Mouse (Mus musculus): ENCODE measurements around the gene Rpl29.

Gene Rpl29

DNA sequence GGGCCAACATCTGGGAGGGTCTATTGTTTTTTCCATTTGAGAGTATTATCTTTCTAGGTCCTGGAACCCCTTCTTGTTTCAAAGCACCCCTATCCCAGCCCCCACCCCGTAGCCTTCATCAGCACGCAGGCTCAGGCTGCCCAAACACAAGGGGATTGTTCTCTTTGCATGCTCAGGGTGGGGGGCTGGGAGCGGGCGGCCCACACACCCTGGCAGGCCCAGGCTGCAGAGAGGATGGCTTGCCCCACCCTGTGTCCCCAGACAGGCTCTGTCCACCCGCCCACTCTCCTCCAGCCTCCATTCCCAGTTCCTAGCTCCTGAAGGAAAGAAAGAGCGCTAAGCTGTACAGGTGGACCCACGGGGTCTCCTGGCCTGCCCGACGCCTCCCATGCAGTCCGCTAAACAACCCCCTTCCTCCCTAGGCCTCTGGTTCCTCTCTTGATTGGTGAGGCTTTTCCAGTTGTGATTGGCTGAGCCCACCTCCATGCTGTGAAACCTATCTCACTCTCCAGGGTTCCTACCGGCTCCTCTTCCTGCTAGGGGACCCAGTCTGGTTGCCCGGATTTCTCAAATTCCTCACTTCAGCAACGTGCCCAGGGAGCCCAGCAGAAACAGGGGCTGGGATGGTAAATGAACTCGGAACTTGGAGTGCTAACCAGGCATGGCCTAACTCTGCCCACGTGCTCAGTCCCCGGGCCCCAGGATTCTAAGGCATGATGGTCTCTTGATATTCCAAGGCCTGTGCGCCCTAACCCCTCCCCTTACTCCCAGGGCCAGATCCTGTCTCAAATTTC lies 25.8 kb downstream of the Rpl29 start:
- DNase-seq = peak; percentile 62

DNA sequence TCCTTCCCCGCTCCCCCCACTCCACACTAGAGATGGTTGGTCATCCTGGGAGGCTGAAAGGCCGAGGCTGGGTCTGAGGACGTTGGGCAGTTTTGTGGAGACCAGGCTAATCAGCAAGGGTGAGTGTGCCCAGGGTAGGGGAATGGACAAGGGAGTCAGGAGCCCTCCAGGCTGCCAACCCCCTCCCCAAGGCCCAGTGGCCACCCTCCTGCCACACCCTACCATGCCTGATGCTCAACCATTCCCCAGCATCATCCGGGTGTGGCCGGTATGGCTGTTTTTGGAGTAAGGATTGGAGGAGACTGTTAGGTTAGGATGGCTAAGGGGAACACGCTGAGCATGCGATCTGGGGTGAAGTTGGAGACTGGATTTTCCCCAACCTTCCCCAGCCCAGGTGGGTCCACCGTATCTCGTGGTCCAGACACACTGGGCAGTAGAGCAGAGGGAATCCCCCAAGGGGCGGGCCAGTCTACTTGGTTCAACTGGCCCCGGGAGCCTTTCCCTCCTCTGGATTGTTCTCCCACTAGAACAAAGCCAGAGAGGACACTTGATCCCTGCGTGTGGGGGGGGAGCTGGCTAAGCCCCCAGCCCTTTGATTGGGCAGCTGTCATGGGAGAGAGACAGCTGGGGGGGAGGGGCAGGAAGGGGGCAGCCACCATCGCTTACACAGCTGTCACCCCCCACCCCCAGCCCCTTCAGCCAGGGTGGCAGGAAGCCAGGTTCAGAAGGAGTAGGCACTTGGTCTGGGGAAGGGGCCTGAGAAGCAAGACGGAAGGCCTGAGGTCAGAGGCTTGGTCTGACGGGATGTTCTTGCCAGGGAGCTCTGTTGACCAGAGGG lies 27.3 kb downstream of the Rpl29 start:
- DNase-seq = no peak

DNA sequence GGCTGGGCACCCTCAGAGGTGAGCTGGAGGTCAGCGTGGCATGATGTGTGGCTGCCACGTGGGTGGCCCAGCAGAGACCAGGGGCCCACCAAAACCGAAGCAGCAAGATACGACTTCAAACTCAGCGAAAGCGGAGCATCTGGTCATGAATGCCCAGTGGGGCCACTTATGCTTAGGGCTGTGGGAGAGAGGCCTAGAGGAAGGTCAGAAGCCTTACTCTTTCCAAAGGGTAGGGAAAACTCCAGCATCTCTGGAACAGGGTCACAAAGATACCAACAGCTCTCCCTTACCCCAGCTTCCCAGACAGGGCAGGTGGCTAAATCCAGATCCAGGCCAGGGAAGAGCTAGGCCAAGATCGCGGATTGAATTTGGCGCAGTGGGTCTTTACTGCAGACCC lies 27.9 kb downstream of the Rpl29 start:
- no peak for DNase-seq

DNA sequence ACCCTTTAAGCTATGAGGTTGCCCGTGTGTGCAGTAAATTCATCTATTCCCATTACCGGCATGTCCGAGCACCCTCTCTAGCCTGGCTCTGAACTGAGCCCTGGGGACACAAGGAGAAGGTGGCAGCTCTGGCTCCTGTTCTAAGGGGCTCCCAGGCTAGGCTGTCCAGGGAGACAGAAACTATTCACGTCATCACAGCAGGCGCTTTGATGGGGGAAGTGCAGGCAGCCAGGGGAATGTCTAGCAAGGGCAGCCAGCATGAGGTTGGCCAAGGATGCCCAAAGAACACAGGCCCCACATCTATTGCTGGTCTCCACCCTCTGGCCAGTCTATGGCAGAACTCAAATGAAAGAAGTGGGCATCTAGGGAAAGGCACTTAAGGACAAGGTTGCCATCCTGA lies 28.7 kb downstream of the Rpl29 start:
- DNase-seq = no peak

DNA sequence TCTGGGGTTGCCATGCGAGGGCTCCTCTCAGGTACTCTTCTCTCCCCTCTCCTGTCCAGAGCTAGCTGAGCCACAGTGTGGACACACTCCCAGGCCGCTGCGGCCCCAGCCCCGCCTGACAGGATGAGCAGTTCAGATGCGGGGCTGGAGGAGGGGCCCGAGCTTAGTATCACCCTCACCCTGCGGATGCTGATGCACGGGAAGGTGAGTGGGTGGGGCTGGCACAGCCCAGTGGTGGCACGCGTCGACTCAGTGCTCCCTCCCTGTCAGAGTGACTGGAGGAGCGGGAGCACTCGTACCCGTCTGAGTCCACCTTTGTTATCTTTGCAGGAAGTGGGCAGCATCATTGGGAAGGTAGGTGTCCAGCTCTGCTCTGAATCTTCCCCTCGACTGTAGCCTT lies 30.7 kb downstream of the Rpl29 start:
- DNase-seq = no peak

DNA sequence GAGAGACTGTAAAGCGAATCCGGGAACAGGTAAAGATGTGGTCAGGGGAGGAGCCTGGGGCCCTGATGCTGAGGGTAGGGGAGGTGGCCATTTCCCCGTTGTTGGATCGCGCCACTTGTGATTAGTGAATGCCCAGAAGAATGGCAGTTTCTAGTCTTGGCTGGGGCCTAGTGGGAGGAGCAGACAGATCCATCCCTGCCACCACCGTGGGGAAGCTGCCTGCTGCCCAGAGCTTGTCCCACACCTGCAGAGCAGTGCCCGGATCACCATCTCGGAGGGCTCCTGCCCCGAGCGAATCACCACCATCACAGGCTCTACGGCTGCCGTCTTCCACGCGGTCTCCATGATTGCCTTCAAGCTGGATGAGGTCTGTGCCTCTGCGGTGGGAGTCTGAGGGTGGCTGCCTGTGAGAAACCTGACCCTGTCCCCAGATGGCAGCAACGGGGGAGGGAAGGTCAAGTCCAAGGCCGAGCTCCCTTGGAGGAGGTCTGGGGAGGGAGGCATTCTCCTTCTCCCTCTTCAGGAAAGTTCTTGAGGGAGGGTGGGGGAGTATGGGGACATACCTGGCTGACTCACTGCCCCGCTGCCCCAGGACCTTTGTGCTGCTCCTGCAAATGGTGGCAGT lies 31.3 kb downstream of the Rpl29 start:
- DNase-seq = no peak

DNA sequence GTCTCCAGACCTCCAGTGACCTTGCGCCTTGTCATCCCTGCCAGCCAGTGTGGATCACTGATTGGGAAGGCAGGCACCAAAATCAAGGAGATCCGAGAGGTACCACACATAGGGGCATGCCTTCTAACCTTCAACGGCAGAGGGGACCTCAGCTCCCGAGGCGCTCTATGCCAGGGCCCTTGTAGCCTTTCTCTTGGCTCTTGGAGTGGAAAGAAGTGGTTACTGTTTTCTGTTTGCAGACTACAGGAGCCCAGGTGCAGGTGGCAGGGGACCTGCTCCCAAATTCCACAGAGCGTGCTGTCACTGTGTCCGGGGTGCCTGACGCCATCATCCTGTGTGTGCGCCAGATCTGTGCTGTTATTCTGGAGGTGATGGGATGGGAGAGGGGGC lies 31.8 kb downstream of the Rpl29 start:
- DNase-seq = no peak

DNA sequence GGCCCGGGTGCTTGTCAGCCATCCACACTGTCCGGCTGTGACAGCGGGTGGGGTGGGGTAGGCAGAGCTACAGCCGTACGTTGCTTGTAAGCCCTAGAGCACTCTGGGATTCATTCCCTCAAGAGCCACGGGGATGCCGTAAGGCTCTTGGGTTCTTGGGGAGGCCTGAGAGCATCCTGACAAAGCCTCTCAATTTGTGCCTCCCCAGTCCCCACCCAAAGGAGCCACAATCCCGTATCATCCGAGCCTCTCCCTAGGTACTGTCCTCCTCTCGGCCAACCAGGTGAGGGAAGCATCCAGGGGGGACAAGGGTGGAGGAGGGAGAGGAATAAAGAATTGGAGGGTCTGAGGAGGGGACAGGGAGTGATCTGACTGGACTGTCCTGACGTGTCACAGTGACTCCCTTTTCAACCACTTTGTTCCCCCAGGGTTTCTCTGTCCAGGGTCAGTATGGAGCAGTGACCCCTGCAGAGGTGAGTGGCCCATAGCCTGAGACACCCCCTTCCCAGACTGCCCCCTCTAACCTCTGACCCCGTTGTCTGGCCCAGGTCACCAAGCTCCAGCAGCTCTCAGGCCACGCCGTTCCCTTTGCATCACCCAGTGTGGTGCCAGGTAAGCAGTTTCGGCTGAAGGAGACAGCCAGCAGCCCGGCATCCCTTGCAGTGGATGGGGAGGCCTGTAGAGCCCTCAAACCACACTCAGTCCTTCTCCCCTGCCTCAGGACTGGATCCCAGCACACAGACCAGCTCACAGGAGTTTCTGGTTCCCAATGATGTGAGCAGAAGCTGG lies 32.6 kb downstream of the Rpl29 start:
- DNase-seq = no peak

DNA sequence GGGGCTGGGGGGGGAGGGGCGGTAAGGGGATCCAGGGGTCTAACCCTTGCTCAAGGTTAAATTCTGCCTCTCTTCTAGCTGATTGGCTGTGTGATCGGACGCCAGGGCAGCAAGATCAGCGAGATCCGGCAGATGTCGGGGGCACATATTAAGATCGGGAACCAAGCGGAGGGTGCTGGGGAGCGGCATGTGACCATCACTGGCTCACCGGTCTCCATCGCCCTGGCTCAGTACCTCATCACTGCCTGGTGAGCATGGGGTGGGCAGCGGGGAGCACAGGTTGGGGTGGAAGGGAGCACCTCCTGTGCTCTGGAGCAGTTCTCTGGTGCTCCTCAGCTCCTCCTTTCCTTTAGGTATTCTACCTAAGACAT lies 33.2 kb downstream of the Rpl29 start:
- no peak for DNase-seq

DNA sequence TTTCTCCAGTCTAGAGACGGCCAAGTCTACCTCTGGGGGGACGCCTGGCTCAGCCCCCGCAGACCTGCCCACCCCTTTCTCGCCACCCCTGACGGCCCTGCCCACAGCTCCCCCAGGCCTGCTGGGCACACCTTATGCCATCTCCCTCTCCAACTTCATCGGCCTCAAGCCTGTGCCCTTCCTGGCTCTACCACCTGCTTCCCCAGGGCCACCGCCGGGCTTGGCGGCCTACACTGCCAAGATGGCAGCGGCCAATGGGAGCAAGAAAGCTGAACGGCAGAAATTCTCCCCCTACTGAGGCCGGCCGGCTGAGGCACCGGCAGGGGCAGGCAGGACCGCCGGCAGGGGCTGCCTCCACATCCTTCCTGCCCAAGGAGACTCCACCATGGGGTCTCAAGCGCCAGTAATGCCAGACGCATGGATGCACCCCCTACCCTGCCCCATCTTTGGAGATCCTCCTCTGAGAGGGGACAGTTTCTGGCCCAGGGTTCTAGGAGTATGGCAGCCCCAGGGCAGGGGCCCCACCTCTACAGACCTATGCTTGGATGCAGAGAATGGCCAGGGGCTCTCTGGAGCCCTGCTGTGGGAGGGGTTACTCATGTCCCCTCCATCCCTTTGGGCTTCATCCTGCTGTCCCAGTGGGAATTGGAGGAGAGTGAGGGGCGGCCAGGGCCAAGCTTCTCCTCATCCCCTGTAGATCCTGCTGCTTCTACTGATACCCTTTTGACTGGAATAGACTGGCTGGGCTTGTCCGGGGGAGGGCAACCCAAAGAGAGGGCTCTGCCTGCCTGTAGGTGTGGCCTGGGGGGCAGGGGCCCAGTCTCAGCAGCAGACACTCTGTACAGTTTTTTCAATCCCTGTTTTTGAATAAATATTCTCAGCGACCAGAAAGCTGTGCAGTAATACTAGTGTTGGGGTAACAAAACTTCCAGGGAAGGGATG lies 34.1 kb downstream of the Rpl29 start:
- no peak for DNase-seq

DNA sequence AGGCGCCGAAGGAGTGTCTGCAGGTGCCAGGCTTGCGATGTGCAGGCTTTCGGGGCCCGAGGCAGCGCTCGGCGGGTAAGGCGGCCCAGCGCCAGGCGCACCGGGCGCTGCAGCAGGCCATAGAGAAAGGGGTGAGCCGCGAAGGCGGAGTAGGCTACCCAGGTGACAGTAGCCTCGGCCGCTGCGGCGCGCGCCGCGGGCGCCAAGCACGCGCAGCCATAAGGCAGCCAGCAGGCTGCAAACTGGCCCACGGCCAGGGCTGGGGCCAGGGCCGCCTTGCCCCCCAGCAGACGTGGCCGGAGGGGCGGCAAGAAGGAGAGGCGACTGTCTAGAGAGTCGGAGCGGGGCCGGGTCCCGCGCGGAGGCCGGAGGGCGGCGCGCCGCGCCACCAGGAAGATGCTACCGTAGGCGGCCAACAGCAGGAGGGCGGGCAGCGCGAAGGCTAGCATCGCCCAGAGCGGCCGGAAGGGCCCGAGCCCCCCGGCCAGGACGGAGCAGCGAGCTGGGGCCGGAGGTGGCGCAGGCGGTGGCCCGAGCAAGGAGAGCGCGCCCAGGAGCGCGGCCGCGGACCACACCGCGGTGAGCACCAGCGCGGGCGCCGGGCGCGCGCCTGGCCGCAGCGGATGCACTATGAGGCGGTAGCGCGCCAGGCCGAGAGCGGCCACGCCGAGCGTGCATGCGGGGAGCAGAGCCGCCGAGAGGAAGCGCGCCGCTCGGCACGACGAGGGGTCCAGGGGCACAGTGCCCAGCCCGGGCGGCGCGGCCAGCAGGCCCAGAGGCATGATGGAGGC lies 35.7 kb downstream of the Rpl29 start:
- DNase-seq = peak; percentile 86

DNA sequence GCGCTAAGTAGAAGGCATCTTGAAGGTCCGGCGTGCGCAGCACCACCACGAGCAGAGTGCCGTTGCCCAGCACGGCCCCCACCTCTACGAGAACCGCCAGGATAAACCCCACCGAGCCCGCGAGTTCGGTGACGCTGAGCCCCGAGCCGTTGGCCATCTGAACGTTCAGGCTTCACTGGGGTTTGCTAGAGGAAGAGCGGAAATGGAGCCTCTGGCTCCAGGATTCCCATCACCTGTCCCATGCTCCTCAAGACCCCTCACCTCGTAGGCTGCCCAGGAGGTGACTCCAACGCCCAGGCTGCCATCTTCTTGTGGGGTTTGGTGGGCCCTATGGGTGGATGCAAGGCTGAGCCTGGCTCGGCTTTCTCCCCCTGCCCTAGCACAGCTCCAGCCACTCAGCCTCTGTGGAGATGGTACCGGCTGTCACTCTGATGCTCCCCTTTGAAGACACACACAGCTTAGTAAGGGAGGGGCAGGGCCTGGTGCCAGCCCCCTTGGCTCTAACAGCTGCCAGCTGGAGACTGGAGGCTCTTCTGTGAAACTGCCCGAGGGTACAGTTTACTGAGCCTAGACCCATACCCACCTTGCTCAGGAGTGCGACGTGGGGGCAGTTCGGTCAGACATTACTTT lies 36.4 kb downstream of the Rpl29 start, which contains the start of gene Gpr62:
TSS of gene Gpr62 (minus strand) at position 368 of the 630 bp plus-strand sequence.
- peak; percentile 46 for DNase-seq

DNA sequence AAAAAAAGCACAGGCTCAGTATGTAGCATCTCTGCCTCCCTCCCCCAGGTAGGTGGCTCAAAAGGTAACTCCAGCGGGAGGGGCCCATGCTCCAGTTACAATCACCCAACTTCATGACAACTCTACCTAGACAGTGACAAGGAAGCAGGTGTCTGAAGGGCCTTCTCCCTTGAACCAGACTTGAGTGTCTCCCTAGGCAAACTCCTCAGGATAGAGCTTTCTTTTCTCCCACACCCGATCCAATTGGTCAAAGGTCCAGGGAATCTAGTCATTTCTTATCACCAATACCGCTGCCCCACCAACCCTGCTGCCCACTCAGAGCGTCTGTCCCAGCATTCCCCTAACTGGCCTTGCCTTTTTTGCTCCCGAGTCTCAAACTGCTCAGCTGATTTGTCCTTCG lies 37.5 kb downstream of the Rpl29 start:
- no peak for DNase-seq

DNA sequence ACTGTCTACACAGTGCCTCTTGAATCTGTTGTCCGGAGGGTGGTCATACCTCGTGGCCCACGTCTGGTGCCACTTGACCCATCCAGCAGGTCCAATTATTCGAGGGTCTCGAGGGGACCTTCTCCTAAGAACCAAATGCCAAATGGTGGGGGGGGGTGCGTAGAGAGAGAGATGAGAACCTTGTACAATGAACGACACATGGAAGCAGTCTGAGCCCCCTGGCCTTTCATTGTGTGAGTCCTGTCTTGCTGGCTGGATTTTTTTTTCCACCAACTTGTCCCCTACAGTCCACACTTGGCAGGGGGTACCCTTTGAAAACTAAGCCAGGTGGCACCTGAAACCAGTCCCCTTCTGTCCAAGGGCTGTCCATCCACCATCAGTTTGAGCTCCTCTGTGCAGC lies 38.5 kb downstream of the Rpl29 start:
- DNase-seq = peak; percentile 3

DNA sequence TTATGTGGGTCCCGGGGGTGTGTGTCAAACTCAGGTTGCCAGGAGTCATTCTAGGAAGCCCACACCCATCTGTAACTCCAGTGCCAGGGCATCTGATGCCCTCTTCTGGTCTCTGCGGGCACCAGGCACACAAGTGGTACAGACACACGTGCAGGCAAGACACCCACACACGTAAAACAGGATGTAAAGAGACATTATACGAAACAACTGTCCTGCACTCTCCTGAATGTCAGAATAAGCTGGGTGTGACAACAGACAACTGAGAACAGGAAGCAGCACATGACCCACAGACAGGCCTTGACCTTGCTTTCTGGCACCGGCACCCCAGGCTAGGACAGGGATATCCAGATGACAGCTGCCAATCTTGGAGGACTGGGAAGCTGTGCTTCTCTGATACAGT lies 40.1 kb downstream of the Rpl29 start:
- DNase-seq = no peak

DNA sequence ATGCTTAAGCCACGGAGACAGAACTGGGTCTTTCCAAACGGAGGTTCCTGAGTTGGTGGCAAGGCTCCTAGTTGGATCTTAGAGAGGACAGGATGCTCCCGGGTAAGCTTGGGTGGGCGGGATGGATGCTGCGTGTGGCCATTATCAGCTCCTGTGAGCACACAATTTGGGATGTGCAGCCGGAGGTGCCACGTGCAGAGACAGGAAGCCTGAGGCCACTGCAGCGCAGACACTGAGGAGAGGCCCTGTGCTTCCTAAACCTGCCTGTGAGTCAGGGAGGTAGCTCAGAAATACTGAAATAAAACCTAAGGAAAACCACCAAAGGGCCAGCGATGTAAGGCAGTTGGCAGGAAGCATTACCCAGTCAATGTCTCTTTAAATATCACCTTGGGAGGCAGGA lies 40.5 kb downstream of the Rpl29 start:
- DNase-seq = no peak

DNA sequence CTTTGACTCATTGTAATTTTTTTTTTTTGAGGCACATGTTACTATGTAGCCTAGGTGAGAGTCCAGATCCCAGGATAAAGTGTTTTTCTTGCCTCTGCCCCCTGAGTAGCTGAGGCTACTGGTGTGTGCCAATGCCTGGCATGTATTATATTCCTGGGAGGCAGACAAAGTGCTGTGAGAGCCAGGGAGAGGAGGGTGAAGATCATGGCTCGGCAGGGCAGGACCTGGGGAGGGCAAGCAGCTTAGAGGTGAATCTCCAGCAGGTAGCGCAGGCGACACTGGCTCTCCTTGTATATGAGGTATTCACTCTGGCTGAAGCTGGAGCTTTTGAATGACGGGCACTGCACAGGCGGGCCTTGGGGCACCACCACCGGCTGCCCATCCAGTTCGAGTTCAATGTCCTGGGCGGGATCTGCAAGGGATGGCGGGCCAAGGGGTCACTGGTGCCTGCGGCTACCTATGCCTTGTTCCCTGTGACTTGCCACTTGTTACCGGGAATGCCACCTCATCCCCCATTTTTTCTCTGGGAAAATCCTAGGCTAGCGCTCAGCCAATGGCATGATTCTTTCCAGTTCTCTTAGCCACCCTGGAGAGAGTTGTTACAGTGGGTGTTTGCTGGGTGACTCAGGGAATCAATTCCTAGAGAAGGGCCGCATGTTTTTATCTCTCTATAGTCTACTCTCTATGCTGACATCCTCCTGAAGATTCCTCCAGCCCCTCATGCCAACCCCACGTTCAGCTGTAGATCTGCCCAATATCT lies 41.9 kb downstream of the Rpl29 start:
- DNase-seq = peak; percentile 5

DNA sequence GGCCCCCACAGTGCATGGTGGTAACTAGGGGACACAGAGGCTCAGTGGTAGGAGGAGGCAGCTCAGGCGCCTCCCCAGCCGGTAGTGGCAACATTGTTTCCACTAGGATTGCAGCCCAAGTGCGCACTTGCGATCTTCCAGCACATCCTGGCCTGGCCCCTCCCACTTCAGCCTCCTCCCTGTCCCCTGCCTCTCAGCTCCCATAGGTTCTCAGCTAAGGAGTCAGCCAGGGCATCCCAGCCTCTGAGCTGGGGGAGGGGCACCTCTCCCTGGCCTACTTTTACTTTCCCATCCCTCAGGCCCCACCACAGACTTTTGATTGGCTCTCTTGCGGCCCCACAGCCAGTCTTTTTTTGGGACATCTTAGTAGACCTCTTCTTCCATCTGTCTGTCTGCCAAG lies 42.6 kb downstream of the Rpl29 start:
- DNase-seq = peak; percentile 19

DNA sequence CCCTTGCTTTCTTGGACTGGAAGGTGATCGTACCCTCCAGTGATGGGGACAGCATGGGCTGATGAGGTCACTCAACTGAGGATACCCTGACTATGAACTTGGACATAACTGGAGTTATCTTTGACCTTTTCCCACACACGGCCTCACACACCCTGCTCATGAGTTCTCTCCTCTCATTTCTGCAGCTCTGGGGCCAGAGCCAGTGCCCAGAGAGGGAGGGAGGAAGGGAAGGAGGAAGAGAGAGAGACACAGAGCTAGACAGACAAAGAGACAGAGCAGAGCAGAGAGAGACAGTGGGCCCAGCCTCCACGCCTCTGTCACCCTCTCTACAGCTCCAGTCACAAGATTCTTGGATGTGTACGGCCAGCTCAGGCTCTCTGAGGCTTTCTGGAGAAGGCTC lies 43.1 kb downstream of the Rpl29 start:
- peak; percentile 3 for DNase-seq

All from right cerebral cortex, postnatal 25 days (tissue).